ENCODE assay signal across 19 mouse cellular contexts in genomic region chr9:100357553-100357952, GRCm38 (mm10).
DNase-seq lines count a peak whose midpoint lies in the region; ATAC-seq lines count a peak whose summit lies in the region.
"Had no signal": no experiment of that assay in that cellular context is flagged by ENCODE, and none has a peak within 500 bp of the region (broad histone marks: within the 10 kb centered on the region; RNA-seq: fewer than 3 reads in every experiment).

No protein-coding gene starts in this region.

- DNase-seq in heart, postnatal 10 days = no peak
- DNase-seq in retina, postnatal 1 day = peak; percentile 22
- no peak for DNase-seq in retina, embryonic 14.5 days (ENCODE audit: low spot score)
- DNase-seq in cerebellum, postnatal 36 days = no peak
- DNase-seq in cerebellum, postnatal 14 days = no peak
- DNase-seq: cerebellum, adult 11-12 months; forebrain, postnatal 0 days; kidney, adult 18-20 months; kidney, postnatal 36 days; liver, embryonic 13.5 days; lung, postnatal 36 days; thymus, postnatal 14 days had no signal

- intact Hi-C loops in heart, postnatal 10 days (cut with DNase I) = no loop called here

- no peaks in the 10 kb centered on the region; the same call in 1 of the 2 replicates for H3K27me3 ChIP-seq in heart, embryonic 11.5 days (ENCODE audit: control insufficient read depth, insufficient read depth, low read length)
- H3K27me3 ChIP-seq in neural tube, embryonic 15.5 days (replicated peaks) = no peaks in the 10 kb centered on the region
- H3K27me3 ChIP-seq: hindbrain, embryonic 12.5 days; liver, embryonic 13.5 days; stomach, embryonic 15.5 days had no signal

- H3K4me1 ChIP-seq in heart, embryonic 11.5 days (ENCODE audit: control insufficient read depth, insufficient read depth, low read length) = no peaks in the 10 kb centered on the region
- H3K4me1 ChIP-seq in neural tube, embryonic 15.5 days = no peaks in the 10 kb centered on the region
- H3K4me1 ChIP-seq: hindbrain, embryonic 12.5 days; limb, embryonic 10.5 days; liver, embryonic 13.5 days; stomach, embryonic 15.5 days had no signal

- H3K9ac ChIP-seq in heart, embryonic 11.5 days (ENCODE audit: low read depth, low read length) = no peak overlapping the region
- H3K9ac ChIP-seq in neural tube, embryonic 15.5 days (replicated peaks) = no peak overlapping the region
- H3K9ac ChIP-seq: forebrain, postnatal 0 days; hindbrain, embryonic 12.5 days; liver, embryonic 13.5 days; stomach, embryonic 15.5 days had no signal

- H3K4me3 ChIP-seq in heart, embryonic 11.5 days (ENCODE audit: low read depth, low read length) = peak overlapping the region; percentile 16; the same call in 1 of the 2 replicates
- no peak overlapping the region for H3K4me3 ChIP-seq in neural tube, embryonic 15.5 days (replicated peaks)
- H3K4me3 ChIP-seq: hindbrain, embryonic 12.5 days; limb, embryonic 10.5 days; liver, embryonic 13.5 days; stomach, embryonic 15.5 days had no signal

- no peak for ATAC-seq in heart, embryonic 11.5 days (replicated peaks; ENCODE audit: insufficient number of reproducible peaks, low FRiP score, low TSS enrichment)
- peak; percentile 64 for ATAC-seq in megakaryocyte progenitor cell, adult 5-6 weeks (replicated peaks; ENCODE audit: poor library complexity)
- ATAC-seq in neural tube, embryonic 15.5 days (ENCODE audit: low FRiP score) = no peak
- ATAC-seq: activated CD4-positive, CD25-positive, alpha-beta regulatory T cell, adult 4 months; forebrain, postnatal 0 days had no signal

- H3K36me3 ChIP-seq in heart, embryonic 11.5 days (ENCODE audit: control insufficient read depth, insufficient read depth, low read length) = no peaks in the 10 kb centered on the region
- no peaks in the 10 kb centered on the region for H3K36me3 ChIP-seq in neural tube, embryonic 15.5 days
- H3K36me3 ChIP-seq: hindbrain, embryonic 12.5 days; limb, embryonic 10.5 days; liver, embryonic 13.5 days; stomach, embryonic 15.5 days had no signal

- no peaks in the 10 kb centered on the region for H3K9me3 ChIP-seq in heart, embryonic 11.5 days (replicated peaks; ENCODE audit: control insufficient read depth, low read length)
- H3K9me3 ChIP-seq in neural tube, embryonic 15.5 days (replicated peaks) = no peaks in the 10 kb centered on the region
- H3K9me3 ChIP-seq: hindbrain, embryonic 12.5 days; limb, embryonic 10.5 days; liver, embryonic 13.5 days; stomach, embryonic 15.5 days had no signal

- H3K27ac ChIP-seq in heart, embryonic 11.5 days (ENCODE audit: low read depth, low read length) = no peak overlapping the region
- H3K27ac ChIP-seq in neural tube, embryonic 15.5 days (replicated peaks) = no peak overlapping the region
- H3K27ac ChIP-seq: hindbrain, embryonic 12.5 days; limb, embryonic 10.5 days; liver, embryonic 13.5 days; stomach, embryonic 15.5 days had no signal

- peak overlapping the region; percentile 44 for H3K4me2 ChIP-seq in heart, embryonic 11.5 days
- H3K4me2 ChIP-seq in neural tube, embryonic 15.5 days = no peak overlapping the region
- H3K4me2 ChIP-seq: hindbrain, embryonic 12.5 days; liver, embryonic 13.5 days; stomach, embryonic 15.5 days had no signal

- 35% methylated on average over 12 of the region's 12 CpGs for WGBS in heart, embryonic 11.5 days (ENCODE audit: insufficient replicate concordance)
- 55% methylated on average over 12 of the region's 12 CpGs for WGBS in neural tube, embryonic 15.5 days
